Mouse (Mus musculus) v-Abl transformed pro-B cells (cell line): Measurements from ENCODE around the gene D930048N14Rik.

Source experiments
- in situ Hi-C, 2 experiments: fragments of 400-800 bp; cut with MboI; formaldehyde crosslinking; loops; one replicate each; pipeline ENCODE4 v1.15.1; 2025; ENCODE audit not compliant: unreplicated experiment in 2 of 2

The D930048N14Rik gene

DNA sequence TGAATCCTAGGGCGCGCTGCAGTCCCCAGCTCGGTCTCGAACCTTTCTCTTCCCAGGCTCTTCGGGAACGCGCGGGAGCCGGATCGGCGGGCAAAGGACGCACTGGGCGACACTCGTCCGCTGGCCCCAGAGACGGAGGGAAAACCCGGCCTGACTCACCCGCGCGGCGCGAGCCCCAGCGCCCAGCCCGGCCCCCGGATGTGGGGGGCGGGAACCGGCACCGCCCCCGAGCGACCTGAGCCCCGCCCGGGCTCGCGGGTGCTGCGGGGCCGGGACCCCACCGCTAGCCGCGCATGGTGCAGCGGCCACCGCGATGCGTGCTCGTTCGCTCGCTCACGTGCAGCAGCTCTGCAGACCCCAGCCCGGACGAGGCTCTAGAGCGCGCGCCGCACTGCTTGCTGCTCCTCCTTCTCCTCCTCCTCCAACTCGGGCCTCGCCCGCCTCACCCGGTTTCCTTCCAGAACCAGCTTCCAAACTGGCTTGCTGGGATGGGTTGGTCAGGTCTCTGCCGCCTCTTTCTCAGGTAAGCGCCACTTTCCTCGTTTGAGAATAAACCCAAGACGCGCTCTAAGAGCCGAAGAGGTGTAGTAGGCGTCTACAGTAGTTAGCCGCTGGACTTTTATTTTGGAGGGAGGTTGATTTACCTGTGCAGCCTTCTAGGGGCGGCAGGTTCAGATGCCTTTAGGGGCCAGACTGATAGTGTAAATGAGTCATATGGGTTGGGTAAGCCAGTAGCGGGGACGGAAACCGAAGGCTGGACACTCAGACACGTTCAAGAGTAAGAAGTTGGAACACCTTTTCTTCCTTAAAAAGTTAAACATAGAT, at the start of gene D930048N14Rik, which contains the start of gene N4bp3:
D930048N14Rik (plus strand) TSS at position 264 of the 825 bp plus-strand sequence.
N4bp3 (minus strand) TSS at position 152 of the 825 bp plus-strand sequence.
- in situ Hi-C loops, result loop anchor here (5.0 kb wide), 1 partner anchor 34 kb away; the partner anchor contains the start of gene Nhp2 (in 2 of the 2)

DNA sequence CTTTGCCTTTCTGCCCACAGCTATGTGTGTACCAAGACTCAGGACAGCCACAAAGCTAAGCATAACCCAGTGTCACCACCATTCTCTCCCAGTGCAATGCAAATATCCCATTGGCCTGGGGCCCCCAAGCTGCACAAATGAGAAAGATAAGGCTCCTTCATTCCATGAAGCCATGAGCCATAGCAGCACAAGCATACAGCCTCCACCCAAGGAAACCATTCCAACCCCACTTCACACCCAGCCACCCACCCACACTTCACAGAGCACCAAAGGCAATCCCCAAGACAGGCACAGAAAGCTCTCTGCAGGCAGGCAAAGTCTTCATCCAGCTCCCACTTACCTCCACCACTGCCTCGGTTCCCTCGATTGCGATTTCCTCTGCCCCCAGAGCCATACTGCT, 48.5 kb upstream of the D930048N14Rik start:
- in situ Hi-C loops, result loop anchor here in 1 of 2 experiments (10.0 to 25.0 kb wide), 2 partner anchors 393 to 1710 kb away; partner anchors contain the start of genes Hspa4 and Zcchc10

DNA sequence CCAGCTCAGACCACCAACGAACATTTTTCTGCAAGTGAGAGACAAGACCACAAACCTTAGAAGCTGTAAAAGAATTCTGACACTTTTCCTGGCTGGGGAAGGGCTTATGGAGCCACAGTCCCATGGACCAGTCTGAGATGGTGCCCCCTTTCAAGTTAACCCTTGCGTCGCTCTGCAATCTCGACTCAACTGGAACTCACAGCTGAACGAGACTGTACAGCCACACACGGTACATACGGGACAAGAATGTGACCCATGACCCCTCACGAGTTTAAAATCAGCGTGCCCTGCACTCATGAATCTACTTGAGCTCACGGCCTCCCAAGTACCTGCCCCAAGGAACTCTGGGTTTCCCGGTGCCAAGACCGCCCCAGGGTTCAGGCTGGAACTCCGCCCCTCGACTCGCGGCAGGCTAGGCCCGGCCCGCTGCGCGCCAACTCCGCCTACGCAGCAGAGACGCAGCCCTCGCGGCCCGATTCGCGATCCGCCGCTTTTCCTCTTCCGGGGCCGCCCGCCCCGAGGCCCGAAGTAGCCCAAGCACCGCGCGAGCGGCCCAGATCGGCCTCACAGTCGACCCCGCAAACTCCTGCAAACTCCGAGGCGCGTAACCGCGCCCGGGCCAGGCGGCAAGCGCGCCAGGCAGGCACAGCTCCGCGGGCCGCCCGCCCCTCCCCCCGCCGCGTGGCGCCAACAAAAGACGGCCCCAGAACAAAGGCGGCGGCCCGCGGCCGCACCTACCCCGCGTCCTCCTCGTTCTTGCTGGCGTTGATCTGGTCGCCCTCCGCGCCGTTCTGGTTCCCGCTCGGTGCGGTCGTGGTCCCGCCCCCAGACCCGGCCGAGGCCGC, 44.9 kb upstream of the D930048N14Rik start:
- in situ Hi-C loops, result loop anchor here in 1 of 2 experiments (10.0 to 25.0 kb wide), 2 partner anchors 389 to 1706 kb away; partner anchors contain the start of genes Hspa4 and Zcchc10

DNA sequence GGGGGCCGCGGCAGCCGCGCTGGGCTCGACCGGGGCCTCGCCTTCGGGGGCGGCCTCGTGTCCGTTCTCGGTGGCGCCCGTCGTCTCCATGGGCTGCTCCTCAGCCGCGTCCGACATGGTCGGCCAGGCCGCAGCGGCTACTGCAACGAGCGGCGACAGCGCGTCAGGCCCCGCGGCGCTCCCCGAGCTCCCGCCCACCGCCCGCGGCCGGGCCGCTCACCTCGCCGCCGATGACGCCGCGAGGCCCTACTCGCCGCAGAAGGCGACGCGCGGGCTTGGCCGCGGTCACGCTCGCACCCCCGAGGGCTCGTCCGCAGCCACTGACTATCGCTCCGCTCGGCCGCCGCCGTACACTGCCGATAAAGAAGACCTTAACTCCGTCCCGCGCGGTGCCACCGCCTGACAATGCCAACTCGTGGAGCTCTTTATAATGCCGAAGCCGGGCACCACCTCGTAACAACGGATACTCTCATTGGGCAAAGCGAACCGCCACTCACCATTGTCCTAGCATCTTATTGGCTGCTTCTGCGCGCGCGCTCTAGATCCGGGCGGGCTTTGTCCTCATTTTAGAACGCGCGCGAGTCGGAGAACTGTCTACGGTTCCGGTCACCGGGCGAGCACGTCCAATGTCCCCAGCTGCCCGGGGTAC, 44.2 kb upstream of the D930048N14Rik start, which contains the start of gene Hnrnpab:
Hnrnpab (minus strand) TSS at position 401 of the 649 bp plus-strand sequence.
- in situ Hi-C loops, result loop anchor here in 1 of 2 experiments (10.0 to 25.0 kb wide), 2 partner anchors 388 to 1706 kb away; partner anchors contain the start of genes Hspa4 and Zcchc10

DNA sequence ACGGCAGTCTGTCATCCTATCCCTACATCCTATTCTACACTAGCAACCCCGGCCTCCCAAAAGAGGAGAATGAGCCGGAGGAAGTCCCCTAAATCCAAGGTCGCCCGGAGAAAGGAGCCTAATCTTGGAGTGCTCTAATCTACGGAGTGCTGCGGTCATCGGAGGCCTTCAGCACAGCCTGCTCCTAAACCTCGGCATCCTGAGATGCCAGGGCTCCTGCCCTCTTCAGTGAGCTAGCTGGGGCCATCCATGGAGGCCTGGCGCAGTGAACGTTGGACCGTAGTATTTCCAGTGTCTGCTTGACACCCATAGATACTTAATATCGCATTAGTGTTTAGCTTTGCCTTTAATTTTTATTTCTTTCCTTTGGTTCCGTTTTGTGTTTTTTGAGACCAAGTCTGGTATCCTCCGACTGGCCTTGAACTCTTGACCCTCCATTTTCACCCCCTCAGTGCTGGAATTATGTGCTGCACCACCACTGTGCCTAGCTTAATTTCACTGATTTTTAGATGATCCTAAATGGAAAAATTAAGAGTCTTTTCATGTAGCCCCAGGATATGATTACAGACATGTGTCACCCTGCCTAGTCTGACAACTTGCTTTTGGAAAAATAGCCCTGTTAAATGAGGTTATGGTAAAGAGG, 43.5 kb upstream of the D930048N14Rik start:
- in situ Hi-C loops, result loop anchor here in 1 of 2 experiments (10.0 to 25.0 kb wide), 2 partner anchors 388 to 1705 kb away; partner anchors contain the start of genes Hspa4 and Zcchc10

DNA sequence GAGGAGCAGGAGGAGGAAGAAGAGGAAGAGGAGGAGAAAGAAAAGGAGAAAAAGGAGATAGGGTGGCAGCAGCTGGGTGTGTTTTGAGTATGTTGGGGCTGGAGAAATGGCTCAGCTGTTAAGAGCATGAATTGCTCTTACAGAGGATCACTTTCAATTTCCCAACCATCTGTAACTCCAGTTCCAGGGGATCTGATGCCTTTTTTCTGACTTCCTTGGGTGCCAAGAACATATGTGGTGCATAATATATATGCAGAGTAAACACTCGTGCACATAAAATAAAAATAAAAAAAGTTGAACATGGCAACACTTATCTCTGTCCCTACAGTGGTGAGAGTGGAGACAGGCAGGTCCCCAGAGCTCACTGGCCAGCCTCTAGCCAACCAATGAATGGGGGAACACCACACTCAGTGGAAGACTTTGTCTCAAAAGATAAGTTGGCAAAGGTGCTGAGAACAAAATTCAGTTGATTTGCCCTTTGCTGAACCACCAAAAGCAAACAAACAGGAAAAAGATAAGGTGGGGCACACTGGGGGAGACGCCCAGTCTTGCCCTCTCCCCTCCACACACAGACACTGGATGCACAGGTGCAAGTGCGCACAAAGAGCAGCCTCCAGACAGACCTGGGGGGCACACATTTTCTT, 41.4 kb upstream of the D930048N14Rik start:
- in situ Hi-C loops, result loop anchor here in 1 of 2 experiments (10.0 to 25.0 kb wide), 2 partner anchors 385 to 1703 kb away; partner anchors contain the start of genes Hspa4 and Zcchc10

DNA sequence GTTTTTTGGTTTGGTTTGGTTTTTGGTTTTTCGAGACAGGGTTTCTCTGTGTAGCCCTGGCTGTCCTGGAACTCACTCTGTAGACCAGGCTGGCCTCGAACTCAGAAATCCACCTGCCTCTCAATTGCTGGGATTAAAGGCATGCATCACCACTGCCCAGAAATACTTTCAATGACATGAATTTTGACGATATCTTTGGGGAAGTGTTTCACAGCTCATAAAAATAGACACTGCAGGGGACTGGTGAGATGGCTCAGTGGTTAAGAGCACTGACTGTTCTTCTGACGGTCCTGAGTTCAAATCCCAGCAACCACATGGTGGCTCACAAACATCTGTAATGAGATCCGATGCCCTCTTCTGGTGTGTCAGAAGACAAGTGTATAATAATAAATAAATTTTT, 40.8 kb upstream of the D930048N14Rik start:
- in situ Hi-C loops, result loop anchor here in 1 of 2 experiments (10.0 to 25.0 kb wide), 2 partner anchors 385 to 1702 kb away; partner anchors contain the start of genes Hspa4 and Zcchc10

DNA sequence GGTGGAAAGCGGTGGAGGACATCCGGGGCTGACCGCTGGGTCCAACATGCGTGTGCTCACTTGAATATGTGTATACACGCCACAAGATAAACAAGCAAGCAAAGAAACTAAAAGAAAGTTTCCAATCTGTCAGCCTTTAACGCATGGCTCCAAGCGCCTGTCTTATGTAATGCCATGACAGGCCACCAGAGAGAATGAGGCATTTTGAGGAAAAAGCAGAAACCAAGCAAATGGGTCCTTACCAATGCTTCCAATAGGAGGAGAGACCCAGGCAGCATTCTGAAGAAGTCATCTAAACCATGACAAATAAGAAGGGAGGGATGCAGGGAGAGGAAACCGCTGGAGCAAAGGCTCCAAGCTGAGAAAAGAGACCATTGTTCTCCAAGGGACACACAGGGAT, 36.5 kb upstream of the D930048N14Rik start:
- in situ Hi-C loops, result loop anchor here in 1 of 2 experiments (25.0 kb wide), 1 partner anchor 1698 kb away; the partner anchor contains the start of genes Hspa4 and Zcchc10

DNA sequence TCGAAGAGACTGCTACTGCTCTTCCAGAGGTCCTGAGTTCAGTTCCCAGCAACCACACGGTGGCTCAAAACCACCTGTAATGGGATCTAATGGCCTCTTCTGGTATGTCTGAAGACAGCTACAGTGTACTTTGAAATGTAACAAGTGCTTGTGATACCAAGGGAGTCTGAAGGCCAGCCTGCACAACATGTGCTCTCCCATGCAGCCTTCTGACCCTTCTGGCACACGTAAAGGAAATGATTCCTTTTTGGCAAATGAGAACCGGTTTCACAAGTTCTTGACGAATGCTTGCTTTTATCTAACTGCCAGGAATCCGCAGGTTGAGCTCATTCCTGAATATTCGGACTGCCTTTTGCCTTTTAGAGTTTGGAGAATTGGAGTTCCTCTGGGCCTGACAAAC, 35.6 kb upstream of the D930048N14Rik start:
- in situ Hi-C loops, result loop anchor here (5.0 to 25.0 kb wide), 4 partner anchors 37 to 1697 kb away; partner anchors contain the start of genes D930048N14Rik (in 2 of the 2), N4bp3 (in 2 of the 2), Hspa4 (in 1 of the 2) and Zcchc10 (in 1 of the 2)

DNA sequence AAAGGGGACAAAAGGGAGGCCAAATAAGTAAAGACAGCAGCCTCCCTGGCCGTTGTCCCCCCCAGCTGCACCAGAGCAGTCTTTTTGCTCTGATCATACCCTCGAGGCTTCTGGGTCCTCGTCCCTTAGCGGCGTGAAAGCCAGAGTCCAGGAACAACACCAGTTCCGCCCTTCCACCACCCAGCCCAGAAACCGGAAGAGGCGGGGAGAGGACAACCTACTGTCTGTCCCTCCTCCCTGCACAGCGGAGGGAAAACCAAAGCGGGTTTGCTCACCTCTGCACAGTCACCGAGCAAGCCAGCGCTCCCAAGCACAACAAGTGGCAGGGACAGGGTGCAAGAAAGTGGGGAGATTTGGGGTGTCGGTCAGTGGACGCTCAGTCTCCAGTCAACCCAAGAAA, 35.2 kb upstream of the D930048N14Rik start:
- in situ Hi-C loops, result loop anchor here (5.0 to 25.0 kb wide), 4 partner anchors 37 to 1697 kb away; partner anchors contain the start of genes D930048N14Rik (in 2 of the 2), N4bp3 (in 2 of the 2), Hspa4 (in 1 of the 2) and Zcchc10 (in 1 of the 2)

DNA sequence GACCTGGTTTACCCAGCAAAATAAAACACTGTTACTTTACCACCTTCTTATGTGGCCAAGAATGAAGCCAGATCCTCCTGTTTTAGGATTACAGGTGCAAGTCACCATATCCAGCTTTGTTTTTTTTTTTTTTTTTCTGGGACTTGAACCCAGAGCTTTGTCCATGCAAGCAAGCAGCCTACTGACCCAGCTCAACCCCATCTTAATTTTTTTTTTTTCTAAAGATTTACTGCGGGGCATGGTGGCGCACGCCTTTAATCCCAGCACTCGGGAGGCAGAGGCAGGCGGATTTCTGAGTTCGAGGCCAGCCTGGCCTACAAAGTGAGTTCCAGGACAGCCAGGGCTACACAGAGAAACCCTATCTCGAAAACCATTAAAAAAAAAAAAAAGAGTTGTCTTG, 34.6 kb upstream of the D930048N14Rik start:
- in situ Hi-C loops, result loop anchor here (5.0 to 25.0 kb wide), 4 partner anchors 36 to 1696 kb away; partner anchors contain the start of genes D930048N14Rik (in 2 of the 2), N4bp3 (in 2 of the 2), Hspa4 (in 1 of the 2) and Zcchc10 (in 1 of the 2)

DNA sequence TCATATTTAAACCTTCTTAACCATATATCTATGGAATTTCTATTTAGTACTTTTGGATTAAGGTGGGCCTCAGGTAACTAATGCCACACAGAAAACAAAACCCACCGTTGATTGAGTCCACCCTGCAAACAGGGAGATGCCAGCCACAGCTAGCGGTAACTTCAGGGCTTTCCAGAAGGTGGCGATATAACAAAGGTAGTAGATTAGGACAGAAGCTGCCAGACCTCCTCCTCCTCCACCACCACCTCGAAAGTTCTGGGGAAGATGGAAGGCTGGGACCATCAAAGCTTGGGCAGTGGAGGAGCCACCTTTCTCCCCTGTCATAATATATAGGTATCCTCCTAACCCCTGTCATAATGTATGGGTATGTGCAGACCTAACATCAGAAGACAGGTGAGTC, 33.1 kb upstream of the D930048N14Rik start:
- in situ Hi-C loops, result loop anchor here (5.0 to 25.0 kb wide), 4 partner anchors 35 to 1695 kb away; partner anchors contain the start of genes D930048N14Rik (in 2 of the 2), N4bp3 (in 2 of the 2), Hspa4 (in 1 of the 2) and Zcchc10 (in 1 of the 2)

DNA sequence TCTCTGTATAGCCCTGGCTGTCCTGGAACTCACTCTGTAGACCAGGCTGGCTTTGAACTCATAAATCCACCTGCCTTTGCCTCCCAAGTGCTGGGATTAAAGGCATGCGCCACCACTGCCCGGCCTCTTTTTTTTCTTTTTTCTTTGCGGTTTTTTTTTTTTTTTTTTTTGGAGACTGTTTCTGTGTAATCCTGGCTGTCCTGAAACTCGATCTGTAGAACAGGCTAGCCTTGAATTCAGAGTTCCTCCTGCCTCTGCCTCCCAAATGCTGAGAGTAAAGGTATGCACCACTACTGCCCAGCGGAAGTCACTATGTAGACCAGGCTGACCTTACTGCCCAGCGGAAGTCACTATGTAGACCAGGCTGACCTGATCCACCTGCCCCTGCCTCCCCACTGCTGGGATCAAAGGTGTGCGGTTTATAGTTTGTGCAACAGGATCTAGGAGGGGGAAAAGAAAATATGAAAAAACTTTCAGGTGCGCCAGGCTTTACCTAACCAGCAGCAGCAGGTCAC, 31.8 kb upstream of the D930048N14Rik start:
- in situ Hi-C loops, result loop anchor here (5.0 to 25.0 kb wide), 4 partner anchors 33 to 1693 kb away; partner anchors contain the start of genes D930048N14Rik (in 2 of the 2), N4bp3 (in 2 of the 2), Hspa4 (in 1 of the 2) and Zcchc10 (in 1 of the 2)

DNA sequence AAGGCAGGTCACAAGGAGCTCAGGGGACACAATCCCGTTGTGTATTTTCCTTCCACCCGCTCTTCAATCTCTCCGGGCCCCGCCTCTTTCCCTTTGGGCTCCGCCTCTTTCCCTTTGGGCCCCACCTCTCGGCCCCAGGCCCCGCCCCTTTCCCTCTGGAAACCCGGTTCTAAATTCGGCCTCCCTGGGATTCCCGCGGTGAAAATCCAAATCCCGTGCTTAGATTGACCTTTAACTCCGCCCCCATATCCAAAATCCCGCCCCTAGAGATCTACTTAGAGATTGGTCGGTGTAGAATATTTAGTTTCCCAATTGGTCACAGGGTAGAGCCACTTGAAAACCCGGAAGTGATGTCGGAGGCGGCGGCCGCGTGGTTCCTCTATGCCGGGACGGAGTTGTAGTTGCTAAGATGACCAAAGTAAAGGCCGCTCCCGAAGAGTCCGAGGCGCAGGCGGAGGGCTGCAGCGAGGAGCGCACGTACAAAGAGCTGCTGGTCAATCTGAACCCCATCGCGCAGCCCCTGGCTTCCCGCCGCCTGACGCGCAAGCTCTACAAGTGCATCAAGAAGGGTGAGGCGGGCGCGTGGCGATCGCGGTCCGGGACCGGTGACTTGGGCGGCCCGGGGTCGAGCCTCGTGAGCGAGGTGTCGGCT, 31.2 kb upstream of the D930048N14Rik start, which contains the start of gene Nhp2:
Nhp2 (plus strand) TSS at position 327 of the 652 bp plus-strand sequence.
- in situ Hi-C loops, result loop anchor here (5.0 to 25.0 kb wide), 4 partner anchors 33 to 1693 kb away; partner anchors contain the start of genes D930048N14Rik (in 2 of the 2), N4bp3 (in 2 of the 2), Hspa4 (in 1 of the 2) and Zcchc10 (in 1 of the 2)

DNA sequence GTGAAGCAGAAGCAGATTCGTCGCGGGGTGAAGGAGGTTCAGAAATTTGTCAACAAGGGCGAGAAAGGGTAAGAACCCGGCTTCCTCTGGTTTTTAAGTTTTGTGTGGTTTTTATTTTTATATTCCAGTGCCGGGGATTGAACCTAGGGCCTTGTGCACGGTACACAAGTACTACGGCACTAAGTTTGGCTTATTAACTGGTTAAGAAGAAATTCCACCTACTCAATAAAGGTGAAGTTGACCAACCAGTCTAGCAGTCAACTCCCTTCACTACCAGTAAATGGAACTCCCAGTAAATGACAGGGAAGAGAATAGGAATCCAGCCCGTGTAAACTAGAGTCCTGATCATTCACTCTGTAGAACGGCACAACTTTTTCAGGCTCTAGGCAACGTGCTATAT, 30.7 kb upstream of the D930048N14Rik start:
- in situ Hi-C loops, result loop anchor here in 1 of 2 experiments (25.0 kb wide), 1 partner anchor 1692 kb away; the partner anchor contains the start of genes Hspa4 and Zcchc10

DNA sequence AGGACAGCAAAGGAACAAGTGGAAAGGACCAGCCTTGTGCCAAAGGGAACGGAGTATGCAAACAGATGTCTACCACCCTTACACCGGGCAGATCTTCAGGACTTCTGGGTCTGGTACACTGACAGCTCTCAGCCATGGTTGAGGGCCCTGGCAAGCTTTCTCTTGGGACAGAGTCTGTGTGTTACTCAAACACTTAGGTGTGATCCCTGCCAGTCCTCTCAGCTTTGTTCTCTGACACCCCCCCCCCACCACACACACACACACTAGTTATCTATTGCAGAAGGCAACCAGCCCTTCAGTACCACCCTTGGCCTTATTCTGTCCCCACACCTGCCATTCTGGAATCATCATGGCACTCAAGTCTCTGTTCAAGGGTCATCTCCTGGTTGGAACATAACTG, 29.0 kb upstream of the D930048N14Rik start:
- in situ Hi-C loops, result loop anchor here in 1 of 2 experiments (25.0 kb wide), 1 partner anchor 1691 kb away; the partner anchor contains the start of genes Hspa4 and Zcchc10
